Mouse (Mus musculus): ENCODE measurements at regions not wholly inside any gene's neighbourhood (a gene's known extent, or its start where the extent isn't known, plus 50 kb on each side); places are given as distances from the start of the nearest gene placed in this dataset.

GRCm38 (mm10) chr9:100194604-100195444, 291.8 kb downstream of the Il20rb start:
- no peak for DNase-seq (ENCODE audit: low read depth, low spot score)

GRCm38 (mm10) chr9:100194158-100194557, 292.4 kb downstream of the Il20rb start:
- no peak for DNase-seq (ENCODE audit: low read depth, low spot score)

DNA sequence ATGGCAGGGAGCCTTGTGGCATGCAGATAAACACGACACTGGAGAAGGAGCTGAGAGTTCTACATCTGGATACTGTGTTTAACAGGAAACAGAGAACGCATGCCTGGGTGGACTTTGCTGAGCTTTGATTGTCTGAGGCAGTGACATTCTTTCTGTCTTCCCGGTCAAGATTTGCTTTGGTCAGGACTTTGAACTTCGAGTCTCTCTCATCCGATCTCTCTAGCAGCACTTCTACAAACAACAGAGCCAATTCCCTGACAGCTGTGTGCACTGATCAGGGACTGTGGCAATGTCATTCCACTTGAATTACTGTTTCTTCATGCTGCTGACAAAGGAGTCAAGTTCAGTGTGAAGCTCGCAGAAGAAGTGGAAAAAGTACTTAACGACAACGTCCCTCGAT, 302.5 kb downstream of the Il20rb start:
- DNase-seq (ENCODE audit: low read depth, low spot score), result no peak

- DNase-seq (ENCODE audit: low read depth, low spot score), result peak; percentile 40
These were observed 300.3 kb upstream of the Sox14 start for GRCm38 (mm10) chr9:100176291-100176690.

GRCm38 (mm10) chr9:100166256-100166655, 290.3 kb upstream of the Sox14 start:
- peak; percentile 33 for DNase-seq (ENCODE audit: low read depth, low spot score)

- no peak for DNase-seq (ENCODE audit: low read depth, low spot score)
These were observed 286.0 kb upstream of the Sox14 start for GRCm38 (mm10) chr9:100161961-100162360.
